Mouse (Mus musculus): ENCODE measurements around the gene Ergic1. TPM values are rescaled to one million over a fixed set of nuclear protein-coding genes. Genes with fewer than 3 reads are reported as not detected.

The Ergic1 gene
- polyA plus RNA-seq, 1 experiment: 114 TPM

DNA sequence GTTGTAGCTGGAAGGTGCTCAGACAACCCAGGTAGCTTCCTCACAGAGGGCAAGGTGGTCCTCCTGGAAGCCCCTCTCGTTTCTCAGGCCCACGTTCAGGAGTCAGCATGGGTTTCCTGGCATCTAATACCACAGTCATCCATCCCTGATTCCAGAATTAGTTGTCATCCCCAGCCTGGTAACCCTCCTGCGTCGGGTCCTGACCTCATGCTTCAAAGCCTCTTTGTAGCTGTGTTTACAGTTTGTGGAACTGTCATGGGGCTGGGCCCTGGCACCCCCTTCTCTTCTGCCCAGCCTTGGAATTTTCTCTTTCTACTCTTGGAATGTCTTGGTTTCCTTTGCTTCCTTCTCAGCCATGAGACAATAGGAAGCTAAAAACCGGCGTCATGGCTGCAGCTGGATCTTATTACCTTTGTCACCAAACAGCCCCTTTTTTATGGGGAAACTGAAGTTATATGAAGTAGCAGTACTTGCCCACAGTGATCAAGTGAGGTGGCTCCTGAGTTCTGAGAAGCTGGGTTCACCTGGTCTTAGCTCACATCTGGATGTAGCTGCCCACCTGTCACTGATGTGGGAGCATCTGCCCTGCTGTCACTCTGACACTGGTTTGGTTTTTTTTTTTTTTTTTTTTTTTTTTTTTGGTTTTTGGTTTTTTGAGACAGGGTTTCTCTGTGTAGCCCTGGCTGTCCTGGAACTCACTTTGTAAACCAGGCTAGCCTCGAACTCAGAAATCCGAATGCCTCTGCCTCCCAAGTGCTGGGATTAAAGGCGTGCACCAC, 53.6 kb downstream of the Ergic1 start:
- Histone ChIP-seq H3K79me3 (ENCODE audit: low read depth) (peaks cover 2% of the 10 kb centered on the region), H3K27me3 (ENCODE audit: control insufficient read depth, insufficient read depth, insufficient read length) (no peaks in the 10 kb centered on the region), H3ac (ENCODE audit: control insufficient read depth, insufficient read length, low read depth) (no peak overlapping the region), H3K36me3 (ENCODE audit: control insufficient read depth, insufficient read depth) (peaks cover 57% of the 10 kb centered on the region), H3K4me3 (ENCODE audit: insufficient read depth, poor library complexity, severe bottlenecking) (no peak overlapping the region), H3K79me2 (ENCODE audit: control insufficient read depth, insufficient read depth) (no peaks in the 10 kb centered on the region)
- TF ChIP-seq CTCF (IDR thresholded peaks at IDR 0.05; ENCODE audit: control insufficient read depth, insufficient read depth, insufficient read length): no peak
- no peak for TF ChIP-seq MYOG (IDR thresholded peaks at IDR 0.05; ENCODE audit: control insufficient read depth, extremely low read depth, insufficient read length)
- TF ChIP-seq CEBPB (IDR thresholded peaks at IDR 0.05; ENCODE audit: low read depth): no peak
- no peak for TF ChIP-seq MAX (IDR thresholded peaks at IDR 0.05)
- no peak for TF ChIP-seq MYOD1 (IDR thresholded peaks at IDR 0.05; ENCODE audit: control insufficient read depth, insufficient read length, low read depth)
- no peak for TF ChIP-seq FOSL1 (IDR thresholded peaks at IDR 0.05; ENCODE audit: insufficient read depth, low read length, poor library complexity, severe bottlenecking)
- no peak for TF ChIP-seq USF1 (IDR thresholded peaks at IDR 0.05; ENCODE audit: low read depth)

DNA sequence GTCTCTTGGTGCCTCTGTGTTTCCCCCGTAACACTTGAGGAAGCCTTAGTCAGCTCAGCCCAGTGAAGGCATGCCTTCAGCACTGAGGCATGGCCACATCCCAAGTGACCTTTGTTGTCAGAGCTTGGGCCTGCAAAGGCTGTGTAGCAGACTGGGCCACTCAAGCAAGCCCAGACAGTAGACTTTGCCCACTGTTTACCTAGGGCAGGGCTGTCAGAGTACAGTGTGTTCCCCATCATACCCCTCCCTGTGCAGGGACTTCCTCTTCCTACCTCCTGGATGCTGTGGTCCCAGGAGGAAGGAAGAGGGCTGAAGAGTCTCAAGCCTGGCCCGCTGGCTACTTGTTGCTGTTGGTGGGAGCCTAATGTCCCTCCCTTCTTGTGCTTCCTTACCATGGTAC, 55.4 kb downstream of the Ergic1 start:
- peaks cover 63% of the 10 kb centered on the region for H3K36me3 ChIP-seq (ENCODE audit: control insufficient read depth, insufficient read depth)
- H3ac ChIP-seq (ENCODE audit: control insufficient read depth, insufficient read length, low read depth): no peak overlapping the region
- H3K79me3 ChIP-seq (ENCODE audit: low read depth): peaks cover 2% of the 10 kb centered on the region
- H3K27me3 ChIP-seq (ENCODE audit: control insufficient read depth, insufficient read depth, insufficient read length): no peaks in the 10 kb centered on the region
- H3K79me2 ChIP-seq (ENCODE audit: control insufficient read depth, insufficient read depth): no peaks in the 10 kb centered on the region
- TF ChIP-seq MYOG (IDR thresholded peaks at IDR 0.05; ENCODE audit: control insufficient read depth, extremely low read depth, insufficient read length) (no peak), MYOD1 (IDR thresholded peaks at IDR 0.05; ENCODE audit: control insufficient read depth, insufficient read length, low read depth) (no peak), CTCF (IDR thresholded peaks at IDR 0.05; ENCODE audit: control insufficient read depth, insufficient read depth, insufficient read length) (no peak), MAX (IDR thresholded peaks at IDR 0.05) (no peak), USF1 (IDR thresholded peaks at IDR 0.05; ENCODE audit: low read depth) (no peak), FOSL1 (IDR thresholded peaks at IDR 0.05; ENCODE audit: insufficient read depth, low read length, poor library complexity, severe bottlenecking) (no peak), CEBPB (IDR thresholded peaks at IDR 0.05; ENCODE audit: low read depth) (no peak)
- no peak overlapping the region for H3K4me3 ChIP-seq (ENCODE audit: insufficient read depth, poor library complexity, severe bottlenecking)

- H3K79me3 ChIP-seq (ENCODE audit: low read depth): no peaks in the 10 kb centered on the region
- no peaks in the 10 kb centered on the region for H3K79me2 ChIP-seq (ENCODE audit: control insufficient read depth, insufficient read depth)
- no peak for TF ChIP-seq CTCF (IDR thresholded peaks at IDR 0.05; ENCODE audit: control insufficient read depth, insufficient read depth, insufficient read length)
- no peak for TF ChIP-seq CEBPB (IDR thresholded peaks at IDR 0.05; ENCODE audit: low read depth)
- H3K4me3 ChIP-seq (ENCODE audit: insufficient read depth, poor library complexity, severe bottlenecking): no peak overlapping the region
- peaks cover 61% of the 10 kb centered on the region for H3K36me3 ChIP-seq (ENCODE audit: control insufficient read depth, insufficient read depth)
- H3K27me3 ChIP-seq (ENCODE audit: control insufficient read depth, insufficient read depth, insufficient read length): no peaks in the 10 kb centered on the region
- no peak overlapping the region for H3ac ChIP-seq (ENCODE audit: control insufficient read depth, insufficient read length, low read depth)
Measured at GRCm38 (mm10) chr17:26618498-26618897, 57.2 kb downstream of the Ergic1 start.

GRCm38 (mm10) chr17:26619577-26619976, 58.3 kb downstream of the Ergic1 start:
- Histone ChIP-seq H3K27me3 (ENCODE audit: control insufficient read depth, insufficient read depth, insufficient read length) (no peaks in the 10 kb centered on the region), H3K79me2 (ENCODE audit: control insufficient read depth, insufficient read depth) (no peaks in the 10 kb centered on the region), H3K4me3 (ENCODE audit: insufficient read depth, poor library complexity, severe bottlenecking) (no peak overlapping the region), H3K36me3 (ENCODE audit: control insufficient read depth, insufficient read depth) (peaks cover 65% of the 10 kb centered on the region), H3ac (ENCODE audit: control insufficient read depth, insufficient read length, low read depth) (no peak overlapping the region), H3K79me3 (ENCODE audit: low read depth) (no peaks in the 10 kb centered on the region)
- no peak for TF ChIP-seq USF1 (IDR thresholded peaks at IDR 0.05; ENCODE audit: low read depth)
- TF ChIP-seq MYOD1 (IDR thresholded peaks at IDR 0.05; ENCODE audit: control insufficient read depth, insufficient read length, low read depth): no peak
- TF ChIP-seq CTCF (IDR thresholded peaks at IDR 0.05; ENCODE audit: control insufficient read depth, insufficient read depth, insufficient read length): no peak
- TF ChIP-seq CEBPB (IDR thresholded peaks at IDR 0.05; ENCODE audit: low read depth): no peak

GRCm38 (mm10) chr17:26620292-26620691, 59.0 kb downstream of the Ergic1 start:
- Histone ChIP-seq H3K36me3 (ENCODE audit: control insufficient read depth, insufficient read depth) (peaks cover 65% of the 10 kb centered on the region), H3K79me2 (ENCODE audit: control insufficient read depth, insufficient read depth) (no peaks in the 10 kb centered on the region), H3K27me3 (ENCODE audit: control insufficient read depth, insufficient read depth, insufficient read length) (no peaks in the 10 kb centered on the region), H3ac (ENCODE audit: control insufficient read depth, insufficient read length, low read depth) (no peak overlapping the region), H3K4me3 (ENCODE audit: insufficient read depth, poor library complexity, severe bottlenecking) (no peak overlapping the region), H3K79me3 (ENCODE audit: low read depth) (no peaks in the 10 kb centered on the region)
- TF ChIP-seq MYOG (IDR thresholded peaks at IDR 0.05; ENCODE audit: control insufficient read depth, extremely low read depth, insufficient read length) (no peak), MAX (IDR thresholded peaks at IDR 0.05) (no peak), USF1 (IDR thresholded peaks at IDR 0.05; ENCODE audit: low read depth) (no peak), CEBPB (IDR thresholded peaks at IDR 0.05; ENCODE audit: low read depth) (no peak), CTCF (IDR thresholded peaks at IDR 0.05; ENCODE audit: control insufficient read depth, insufficient read depth, insufficient read length) (no peak), MYOD1 (IDR thresholded peaks at IDR 0.05; ENCODE audit: control insufficient read depth, insufficient read length, low read depth) (no peak), FOSL1 (IDR thresholded peaks at IDR 0.05; ENCODE audit: insufficient read depth, low read length, poor library complexity, severe bottlenecking) (no peak)
